Mouse (Mus musculus): Measurements from ENCODE around the gene Tbc1d23.

The Tbc1d23 gene

DNA sequence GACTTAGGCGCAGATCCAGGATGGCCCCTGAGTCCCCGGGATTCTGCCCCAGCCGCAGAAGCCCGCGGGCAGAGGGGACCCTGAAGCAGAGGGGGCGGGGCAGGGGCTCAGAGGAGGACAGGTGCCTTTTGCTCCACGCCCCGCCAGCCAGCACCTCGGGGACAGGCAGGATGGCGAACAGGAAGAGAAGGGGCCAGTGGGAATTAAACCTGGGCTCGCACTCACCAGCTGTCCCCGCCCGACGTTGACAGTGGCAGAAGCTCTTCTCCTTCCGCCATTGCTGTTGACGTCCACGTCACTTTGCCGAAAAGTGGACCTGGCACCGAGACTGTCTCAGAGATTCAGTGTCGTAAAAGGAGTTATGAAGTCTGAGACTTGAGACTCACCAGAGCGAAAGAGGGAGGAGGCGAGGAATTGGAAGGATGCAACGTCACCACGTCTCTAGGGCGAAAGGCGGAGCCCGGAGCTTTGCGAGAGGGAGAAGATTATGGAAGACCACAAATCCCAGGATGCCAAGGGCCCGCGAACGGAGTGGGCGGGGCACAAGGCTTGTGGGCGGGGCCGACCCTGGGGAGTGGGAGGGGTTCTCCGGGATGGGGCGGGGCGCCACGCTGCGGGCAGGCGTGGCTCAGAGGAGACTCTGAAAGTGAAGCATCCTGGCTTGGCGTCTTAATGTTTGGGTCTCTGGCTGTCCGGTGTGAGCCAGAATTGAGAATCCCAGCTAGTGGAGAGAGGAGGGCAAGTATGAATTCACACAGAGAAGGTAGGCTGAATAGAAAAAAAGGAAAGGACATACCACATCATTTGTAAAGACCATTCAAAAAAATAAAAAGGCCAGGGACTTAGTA, at the start of gene Tbc1d23:
Gene Tbc1d23, minus strand, starts transcription at position 416 of the 848 bp plus-strand sequence.
- CTCF ChIA-PET = interaction anchor here (0.6 to 2.8 kb wide), 10 partner anchors 12 to 380 kb away, joined by 3 to 12 read pairs (median 3); no protein-coding TSS in a partner anchor
- POLR2A ChIA-PET = interaction anchor here in 3 of 4 experiments (0.7 to 3.8 kb wide), 39 partner anchors 8 to 376 kb away, joined by 3 to 36 read pairs (median 4); partner anchors contain the start of genes Nit2 (in 3 of the 3), Tomm70a (in 2 of the 3) and Cmss1 (in 1 of the 3)

- ChIA-PET CTCF (interaction anchor here in 1 of 4 experiments (0.7 to 1.7 kb wide), 2 partner anchors 36 to 330 kb away, joined by 3 to 5 read pairs; no protein-coding TSS in a partner anchor), POLR2A (interaction anchor here in 3 of 4 experiments (0.6 to 2.0 kb wide), 22 partner anchors 11 to 374 kb away, joined by 3 to 10 read pairs (median 3); partner anchors contain the start of gene Tbc1d23 (in 3 of the 3))
These were observed 49.2 kb upstream of the Tbc1d23 start for GRCm38 (mm10) chr16:57280221-57281217.

DNA sequence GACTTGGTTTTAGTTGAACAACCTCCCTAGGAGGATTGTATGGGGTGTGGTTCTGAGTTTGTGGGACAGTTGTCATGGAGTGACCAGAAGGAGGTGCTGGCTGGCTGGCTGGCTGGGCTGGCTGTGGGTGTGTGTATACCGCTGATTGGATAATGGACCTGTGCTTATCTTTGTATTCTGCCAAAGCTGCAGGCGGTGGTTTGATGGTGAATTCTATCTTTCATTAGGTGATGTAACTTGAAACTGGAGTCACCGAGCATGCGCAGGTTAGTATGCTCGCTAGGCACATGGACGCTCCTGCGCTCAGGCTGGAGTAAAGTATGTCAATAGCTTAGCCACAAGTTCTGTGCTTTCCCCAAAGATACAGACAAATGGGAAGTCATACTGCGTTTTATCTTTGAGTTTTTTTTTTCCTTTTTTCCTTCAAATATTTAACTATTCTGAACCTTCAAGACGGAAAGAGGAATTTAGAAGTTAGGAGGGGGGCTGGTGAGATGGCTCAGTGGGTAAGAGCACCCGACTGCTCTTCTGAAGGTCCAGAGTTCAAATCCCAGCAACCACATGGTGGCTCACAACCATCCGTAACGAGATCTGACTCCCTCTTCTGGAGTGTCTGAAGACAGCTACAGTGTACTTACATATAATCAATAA, 47.8 kb upstream of the Tbc1d23 start:
- ChIA-PET POLR2A (interaction anchor here in 3 of 4 experiments (0.6 to 2.0 kb wide), 6 partner anchors 17 to 115 kb away, joined by 3 to 10 read pairs (median 3); partner anchors contain the start of gene Tbc1d23 (in 3 of the 3)), CTCF (interaction anchor here in 1 of 4 experiments (0.7 kb wide), 1 partner anchor 36 kb away, joined by 4 read pairs; no protein-coding TSS in a partner anchor)

DNA sequence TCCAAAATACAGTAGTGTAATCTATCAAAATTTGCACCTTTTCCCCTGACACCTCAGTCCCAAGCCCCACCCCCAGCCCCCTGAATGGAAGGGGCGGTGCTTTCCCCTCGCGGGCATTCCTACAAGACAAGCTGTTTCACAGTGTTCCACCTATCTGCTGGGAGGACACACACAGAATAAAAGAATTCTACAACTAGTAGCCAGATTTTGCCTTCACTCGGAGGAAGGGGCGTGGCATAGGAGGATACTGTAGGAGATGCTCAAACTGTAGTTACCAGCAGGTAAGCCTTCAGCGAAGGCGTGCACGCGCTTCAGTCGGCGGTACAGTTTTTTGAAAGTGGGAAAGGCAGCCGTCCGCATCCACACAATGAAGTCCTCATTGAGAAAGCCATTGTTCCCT, 38.4 kb upstream of the Tbc1d23 start:
- POLR2A ChIA-PET = no interaction called here
- CTCF ChIA-PET = no interaction called here

DNA sequence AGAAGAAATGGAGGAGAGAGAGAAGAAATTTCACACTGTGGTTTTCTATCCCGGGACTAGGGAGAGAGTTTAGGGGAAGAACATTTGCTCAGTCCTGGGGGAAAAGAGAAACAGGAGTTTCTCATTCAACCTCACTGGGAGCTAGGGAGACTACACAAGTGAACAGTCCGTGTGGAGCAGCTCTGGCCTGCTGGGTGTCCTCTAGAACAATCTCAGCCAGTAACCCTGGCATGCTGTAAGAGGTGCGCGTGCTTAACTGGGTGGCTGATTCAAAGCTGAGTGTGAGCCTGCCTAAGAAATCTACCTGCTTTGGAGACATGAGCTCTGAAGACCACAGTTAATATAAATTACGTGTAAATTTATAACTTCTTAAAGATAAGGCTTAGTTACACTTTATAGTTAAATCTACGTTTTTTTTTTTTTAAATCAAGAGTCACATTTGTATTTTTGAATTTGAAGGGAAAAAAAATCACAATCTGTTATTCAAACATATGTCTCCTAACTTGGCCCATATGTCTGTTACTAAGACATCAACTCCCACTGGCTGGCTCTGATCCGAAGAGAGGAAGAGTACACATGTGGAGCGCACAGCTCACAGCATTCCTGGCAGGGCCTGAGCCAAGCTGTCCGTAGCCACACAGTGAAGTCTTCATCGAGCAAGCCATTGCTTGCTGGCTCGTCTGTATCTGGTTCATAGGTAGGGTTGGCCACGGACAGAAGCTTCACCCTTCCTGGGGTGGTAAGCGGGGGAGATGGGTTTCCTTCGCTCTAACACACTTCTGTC, 36.9 kb upstream of the Tbc1d23 start:
- CTCF ChIA-PET = no interaction called here

DNA sequence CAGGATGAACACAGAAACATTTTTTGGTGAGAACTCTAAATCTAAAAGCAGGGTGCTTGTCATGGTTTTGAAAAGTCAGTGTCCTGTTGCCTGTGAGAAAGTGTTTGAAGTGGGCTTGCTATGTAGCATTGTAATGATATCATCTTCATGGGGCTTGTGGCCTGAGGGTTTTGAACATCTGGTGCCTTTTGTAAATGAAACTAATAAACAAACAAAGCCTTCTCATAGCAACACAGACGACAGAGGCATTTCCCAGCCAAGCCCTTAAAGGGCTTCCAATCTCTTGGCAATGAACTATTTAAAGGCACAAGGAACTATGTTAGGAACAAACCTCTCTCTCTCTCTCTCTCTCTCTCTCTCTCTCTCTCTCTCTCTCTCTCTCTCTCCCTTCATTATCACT, 35.8 kb upstream of the Tbc1d23 start:
- CTCF ChIA-PET = no interaction called here
- POLR2A ChIA-PET = no interaction called here

More for the DNA sequence above, 36.9 kb upstream of the Tbc1d23 start:
- POLR2A ChIA-PET = interaction anchor here in 1 of 4 experiments (0.7 kb wide), 2 partner anchors 73 to 147 kb away, joined by 3 read pairs; partner anchors contain the start of gene Tomm70a

GRCm38 (mm10) chr16:57260152-57260551, 28.8 kb upstream of the Tbc1d23 start:
- ChIA-PET CTCF (interaction anchor here in 1 of 4 experiments (1.5 kb wide), 1 partner anchor 16 kb away, joined by 3 read pairs; no protein-coding TSS in a partner anchor), POLR2A (interaction anchor here in 2 of 4 experiments (1.2 to 2.1 kb wide), 2 partner anchors 8 to 29 kb away, joined by 3 to 5 read pairs; partner anchors contain the start of gene Tbc1d23 (in 1 of the 2))

DNA sequence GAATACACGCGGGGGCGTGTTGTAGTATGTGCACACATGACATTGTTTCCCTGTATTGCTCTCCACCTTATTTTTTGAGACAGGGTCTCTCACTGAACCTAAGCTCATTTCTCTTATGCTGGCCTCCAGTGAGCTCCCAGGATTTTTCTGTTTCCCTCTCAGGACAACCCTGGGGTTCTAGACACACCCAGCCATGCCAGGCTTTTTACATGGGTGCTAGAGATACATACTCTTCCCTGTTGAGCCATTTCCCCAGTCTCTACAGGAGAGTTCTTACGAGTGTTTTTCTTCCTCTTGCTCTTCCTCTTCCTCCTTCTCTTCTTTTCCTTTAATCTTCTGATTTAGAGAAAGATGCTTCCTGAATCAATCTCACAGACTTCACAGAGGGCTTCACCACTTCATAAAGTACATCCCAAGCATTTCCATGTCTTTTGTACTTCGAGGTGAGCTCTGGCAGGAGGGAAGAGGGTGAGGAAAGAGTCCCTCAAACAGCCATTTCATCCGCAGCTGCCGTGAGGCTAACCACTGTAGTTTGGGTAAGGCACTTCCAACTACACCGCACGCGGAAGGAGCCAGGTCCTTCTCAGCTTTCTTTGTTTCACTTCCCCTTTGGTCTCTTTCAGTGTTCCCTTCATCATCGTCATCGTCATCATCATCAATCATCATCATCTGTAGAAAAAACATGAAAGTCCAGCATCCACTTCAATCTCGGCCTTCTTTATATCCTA, 28.2 kb upstream of the Tbc1d23 start:
- POLR2A ChIA-PET = interaction anchor here in 2 of 4 experiments (0.6 to 1.2 kb wide), 4 partner anchors 15 to 98 kb away, joined by 3 read pairs; partner anchors contain the start of gene Tbc1d23 (in 1 of the 2)

DNA sequence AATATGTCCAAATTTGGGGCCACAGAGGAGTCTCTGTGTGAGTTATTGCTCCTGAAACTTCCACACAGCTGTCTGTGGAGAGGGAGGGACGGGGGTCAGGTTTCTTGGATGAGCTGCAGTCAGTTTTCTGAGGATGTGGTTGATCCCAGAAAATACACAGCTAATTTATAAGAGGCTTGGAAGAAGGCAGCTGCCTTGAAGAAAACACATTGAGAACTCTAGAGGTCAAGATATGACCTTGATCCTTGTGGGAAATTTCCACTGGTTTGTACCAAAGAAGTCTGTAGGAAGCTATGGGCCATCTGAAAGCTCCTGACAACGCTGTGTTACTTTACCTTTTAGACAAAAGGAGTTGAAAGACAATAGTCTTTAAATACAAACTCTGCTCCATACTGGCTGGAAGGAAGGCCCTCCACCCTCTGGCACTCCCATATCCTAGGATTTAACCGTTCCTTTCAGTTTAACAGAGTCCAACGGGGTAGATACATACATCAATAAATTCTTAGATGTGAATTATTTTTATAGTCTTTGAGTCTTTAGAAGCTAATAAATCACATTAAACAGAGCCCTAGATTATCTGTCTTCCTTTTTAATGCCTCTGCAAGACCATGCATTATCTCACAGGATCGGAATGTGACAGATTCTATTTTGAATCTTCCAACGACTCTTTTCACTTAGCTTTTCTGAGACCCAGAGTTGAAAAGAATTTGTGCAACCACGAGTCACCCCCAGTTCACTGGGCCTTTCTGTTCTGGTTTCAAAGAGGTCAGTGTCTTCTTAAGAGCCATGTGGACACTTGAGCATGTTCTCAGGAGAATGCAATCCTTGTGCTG, 20.5 kb upstream of the Tbc1d23 start:
- ChIA-PET POLR2A (interaction anchor here (0.6 to 2.2 kb wide), 14 partner anchors 8 to 334 kb away, joined by 3 to 8 read pairs (median 4); partner anchors contain the start of gene Tbc1d23 (in 2 of the 4)), CTCF (interaction anchor here in 3 of 4 experiments (0.5 to 1.6 kb wide), 4 partner anchors 8 to 357 kb away, joined by 3 to 5 read pairs (median 4); no protein-coding TSS in a partner anchor)

More for the DNA sequence above, 28.2 kb upstream of the Tbc1d23 start:
- CTCF ChIA-PET = interaction anchor here in 2 of 4 experiments (0.7 to 1.5 kb wide), 2 partner anchors 15 to 16 kb away, joined by 3 read pairs; no protein-coding TSS in a partner anchor

- ChIA-PET CTCF (no interaction called here), POLR2A (interaction anchor here in 2 of 4 experiments (1.0 to 1.8 kb wide), 8 partner anchors 8 to 125 kb away, joined by 3 to 7 read pairs (median 4); partner anchors contain the start of gene Tbc1d23 (in 2 of the 2))
These were observed 19.7 kb upstream of the Tbc1d23 start for GRCm38 (mm10) chr16:57250991-57251390.

DNA sequence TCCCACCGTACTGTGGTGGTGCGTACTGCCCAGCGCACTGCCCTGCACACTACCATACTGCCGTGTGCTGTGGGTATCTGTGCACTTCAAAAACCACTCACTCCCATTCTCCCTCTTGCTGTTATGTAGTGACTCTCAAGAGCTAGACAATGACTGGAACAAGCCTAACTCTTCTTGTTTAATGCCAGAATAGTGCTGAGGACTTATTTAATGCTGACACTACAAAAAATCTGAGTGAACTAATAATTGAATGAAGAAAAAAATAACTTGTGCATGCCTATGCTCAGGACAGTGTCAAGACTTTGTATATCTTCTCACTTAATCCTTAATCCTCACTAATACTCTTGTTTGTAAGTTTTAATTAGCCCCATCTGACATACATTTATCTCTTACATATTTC, 16.2 kb upstream of the Tbc1d23 start:
- POLR2A ChIA-PET = no interaction called here
- CTCF ChIA-PET = no interaction called here

DNA sequence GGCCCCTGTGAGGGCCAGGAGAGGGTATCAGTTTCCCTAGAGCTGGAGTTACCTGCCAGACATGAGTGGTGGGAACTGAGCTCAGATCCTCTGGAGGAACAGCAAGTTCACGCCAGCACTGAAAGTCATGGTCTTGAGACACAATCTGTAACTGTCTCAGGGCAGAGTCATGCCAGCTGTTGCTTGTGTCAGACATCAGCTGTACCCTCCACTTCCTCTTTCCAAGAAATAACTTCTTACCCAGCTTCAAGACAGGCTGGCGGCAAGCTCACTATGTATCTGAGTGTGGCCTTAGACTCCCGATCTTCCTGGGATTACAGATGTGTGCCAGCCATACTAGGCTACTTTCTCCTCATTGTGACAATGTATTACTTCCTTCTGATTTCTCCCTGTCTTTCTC, 15.3 kb upstream of the Tbc1d23 start:
- CTCF ChIA-PET = interaction anchor here in 2 of 4 experiments (1.2 to 1.3 kb wide), 2 partner anchors 152 to 347 kb away, joined by 3 to 7 read pairs; no protein-coding TSS in a partner anchor
- POLR2A ChIA-PET = interaction anchor here in 1 of 4 experiments (1.4 kb wide), 1 partner anchor 15 kb away, joined by 4 read pairs; the partner anchor contains the start of gene Tbc1d23

DNA sequence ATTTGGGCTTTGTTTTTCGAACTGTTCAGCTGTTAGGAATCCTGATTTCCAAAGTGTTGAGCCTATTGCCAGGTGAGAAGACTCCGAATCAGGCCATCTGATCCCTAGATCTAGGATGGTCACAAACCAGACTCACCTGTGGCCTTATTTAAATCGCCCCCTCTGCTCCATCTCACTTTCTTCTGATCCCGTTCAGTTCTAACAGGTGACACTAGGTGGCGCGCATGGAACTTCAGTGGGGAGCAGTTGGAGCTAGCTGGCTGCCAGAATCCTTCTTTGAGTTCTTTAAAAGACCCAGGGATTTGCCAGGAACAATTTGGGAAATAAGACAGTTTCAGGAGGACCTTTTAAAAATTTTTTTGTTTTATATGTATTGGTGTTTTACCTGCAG, 12.5 kb upstream of the Tbc1d23 start:
- ChIA-PET POLR2A (interaction anchor here (0.6 to 4.8 kb wide), 28 partner anchors 8 to 1165 kb away, joined by 3 to 36 read pairs (median 3); partner anchors contain the start of genes Tbc1d23 (in 2 of the 4), Cmss1 (in 1 of the 4) and Nit2 (in 1 of the 4)), CTCF (interaction anchor here (0.6 to 2.3 kb wide), 32 partner anchors 8 to 444 kb away, joined by 3 to 29 read pairs (median 4); partner anchors contain the start of gene Tbc1d23 (in 2 of the 4))

GRCm38 (mm10) chr16:57243205-57243857, 12.0 kb upstream of the Tbc1d23 start:
- CTCF ChIA-PET = interaction anchor here (0.6 to 2.3 kb wide), 24 partner anchors 9 to 443 kb away, joined by 3 to 29 read pairs (median 4); partner anchors contain the start of gene Tbc1d23 (in 1 of the 4)
- POLR2A ChIA-PET = interaction anchor here (0.6 to 4.8 kb wide), 30 partner anchors 8 to 1166 kb away, joined by 3 to 36 read pairs (median 3); partner anchors contain the start of genes Tbc1d23 (in 2 of the 4), Cmss1 (in 1 of the 4), Nit2 (in 1 of the 4) and Tomm70a (in 1 of the 4)
